Mouse (Mus musculus) lung, postnatal 10 days (tissue): ENCODE results near the gene Mt2.
"Not testable (repeated sequence)": the region's sequence is repeated elsewhere in the genome, so short reads cannot be mapped to it uniquely, and the experiment has no call there.

Source experiments
- DNase-seq: peaks from one replicate; pipeline ENCODE4 v3.0.0; 2021

The Mt2 gene

GRCm38 (mm10) chr8:94172075-94172808 lies at the start of gene Mt2:
TSS of gene Mt2 (plus strand) at chr8:94172664.
- DNase-seq: peak; percentile 76

- DNase-seq: no peak
These were observed 49.6 kb upstream of the Mt2 start for GRCm38 (mm10) chr8:94122711-94123468.

GRCm38 (mm10) chr8:94127711-94128110 lies 44.8 kb upstream of the Mt2 start:
- no peak for DNase-seq

GRCm38 (mm10) chr8:94129133-94129789 lies 43.2 kb upstream of the Mt2 start:
- no peak for DNase-seq

GRCm38 (mm10) chr8:94130126-94130525 lies 42.3 kb upstream of the Mt2 start:
- DNase-seq: no peak

- no peak for DNase-seq
These were observed 40.4 kb upstream of the Mt2 start for GRCm38 (mm10) chr8:94132096-94132495.

GRCm38 (mm10) chr8:94134601-94135000 lies 37.9 kb upstream of the Mt2 start:
- DNase-seq: not testable (repeated sequence)

- no peak for DNase-seq
These were observed 36.9 kb upstream of the Mt2 start for GRCm38 (mm10) chr8:94135556-94135955.

GRCm38 (mm10) chr8:94136192-94136591 lies 36.3 kb upstream of the Mt2 start:
- no peak for DNase-seq

GRCm38 (mm10) chr8:94136933-94137332 lies 35.5 kb upstream of the Mt2 start, which contains the start of gene Mt4:
TSS of gene Mt4 (plus strand) at chr8:94137197.
- no peak for DNase-seq

- no peak for DNase-seq
These were observed 32.1 kb upstream of the Mt2 start for GRCm38 (mm10) chr8:94140266-94140795.

GRCm38 (mm10) chr8:94148236-94148635 lies 24.2 kb upstream of the Mt2 start:
- no peak for DNase-seq

GRCm38 (mm10) chr8:94150925-94151324 lies 21.5 kb upstream of the Mt2 start:
- DNase-seq: no peak

- peak; percentile 35 for DNase-seq
These were observed 19.8 kb upstream of the Mt2 start, which contains the start of gene Mt3 for GRCm38 (mm10) chr8:94152513-94153300. TSS of gene Mt3 (plus strand) at chr8:94152607.

GRCm38 (mm10) chr8:94153451-94153850 lies 19.0 kb upstream of the Mt2 start:
- no peak for DNase-seq

- no peak for DNase-seq
These were observed 17.9 kb upstream of the Mt2 start for GRCm38 (mm10) chr8:94154537-94154936.

GRCm38 (mm10) chr8:94156092-94156491 lies 16.4 kb upstream of the Mt2 start:
- peak; percentile 20 for DNase-seq

GRCm38 (mm10) chr8:94165772-94166171 lies 6.7 kb upstream of the Mt2 start:
- DNase-seq: not testable (repeated sequence)

GRCm38 (mm10) chr8:94167244-94167643 lies 5.2 kb upstream of the Mt2 start:
- peak; percentile 91 for DNase-seq

GRCm38 (mm10) chr8:94169547-94169946 lies 2.9 kb upstream of the Mt2 start:
- DNase-seq: no peak

- DNase-seq: peak; percentile 52
These were observed 1.1 kb upstream of the Mt2 start for GRCm38 (mm10) chr8:94171321-94171755.
